Mouse (Mus musculus) E14TG2a.4 (cell line): ENCODE measurements around the gene Abcg5.

ENCODE experiments used
- CTCF ChIP-seq: conservative IDR thresholded peaks from 2 replicates; pipeline ENCODE4 v1.5.1; 2014; ENCODE audit warnings: low read length
- NANOG ChIP-seq: IDR thresholded peaks from 2 replicates; pipeline ENCODE4 v1.6.1; 2014; ENCODE audit warnings: borderline replicate concordance, low read length, mixed read lengths

DNA sequence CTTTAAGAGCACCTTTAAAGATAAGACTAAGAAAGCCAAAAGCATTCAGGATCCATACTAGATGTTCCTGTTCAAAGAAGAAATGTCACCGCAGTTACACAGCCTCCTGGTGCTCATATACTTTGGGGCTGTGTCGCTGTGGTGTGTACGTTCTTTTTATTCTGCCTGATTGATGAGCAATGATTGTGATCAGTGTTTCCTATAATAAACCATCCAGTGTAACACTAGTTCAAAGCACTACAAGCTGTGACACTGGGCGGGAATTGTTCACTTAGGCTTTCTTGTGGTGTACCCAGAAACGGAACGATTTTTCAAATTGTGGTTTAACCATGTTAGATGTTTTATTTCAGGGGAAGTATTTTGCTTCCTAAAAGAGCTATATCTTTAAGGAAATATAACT is 51.0 kb downstream of the Abcg5 start:
- TF ChIP-seq CTCF (no peak), NANOG (no peak)
